Comparison of ENCODE assay signal across 8 mouse cellular contexts in genomic region chr7:81788536-81788935, GRCm38 (mm10). TPM values are rescaled to one million over a fixed set of nuclear protein-coding genes. Genes with fewer than 3 reads are reported as not detected.
DNase-seq lines count a peak whose midpoint lies in the region; ATAC-seq and TF ChIP-seq lines count a peak whose summit lies in the region.

No protein-coding gene starts in this region.

- peaks cover 42% of the 10 kb centered on the region for H3K36me3 ChIP-seq in kidney, embryonic 15.5 days
- H3K36me3 ChIP-seq in hindbrain, embryonic 10.5 days = peaks cover 36% of the 10 kb centered on the region
- peaks cover 32% of the 10 kb centered on the region for H3K36me3 ChIP-seq in liver, embryonic 12.5 days
- peaks cover 12% of the 10 kb centered on the region; the same call in 1 of the 2 replicates for H3K36me3 ChIP-seq in stomach, embryonic 15.5 days

- peak overlapping the region; percentile 90 for H3K4me2 ChIP-seq in kidney, embryonic 15.5 days
- H3K4me2 ChIP-seq in liver, embryonic 12.5 days = peak overlapping the region; percentile 80
- peak overlapping the region; percentile 79 for H3K4me2 ChIP-seq in stomach, embryonic 15.5 days

- peak overlapping the region; percentile 68 for H3K4me3 ChIP-seq in kidney, embryonic 15.5 days (replicated peaks)
- H3K4me3 ChIP-seq in cortical plate, adult 2 months (ENCODE audit: insufficient read depth, low read length) = peak overlapping the region; percentile 57
- peak overlapping the region; percentile 70 for H3K4me3 ChIP-seq in hindbrain, embryonic 10.5 days
- H3K4me3 ChIP-seq in liver, embryonic 12.5 days = peak overlapping the region; percentile 65
- H3K4me3 ChIP-seq in stomach, embryonic 15.5 days (replicated peaks) = peak overlapping the region; percentile 61

- H3K27me3 ChIP-seq in kidney, embryonic 15.5 days = no peaks in the 10 kb centered on the region
- H3K27me3 ChIP-seq in hindbrain, embryonic 10.5 days (ENCODE audit: insufficient read depth, poor library complexity, severe bottlenecking) = no peaks in the 10 kb centered on the region
- H3K27me3 ChIP-seq in liver, embryonic 12.5 days (replicated peaks) = no peaks in the 10 kb centered on the region
- no peaks in the 10 kb centered on the region for H3K27me3 ChIP-seq in stomach, embryonic 15.5 days (replicated peaks)

- no peaks in the 10 kb centered on the region for H3K9me3 ChIP-seq in kidney, embryonic 15.5 days (replicated peaks)
- H3K9me3 ChIP-seq in hindbrain, embryonic 10.5 days = no peaks in the 10 kb centered on the region
- H3K9me3 ChIP-seq in liver, embryonic 12.5 days (replicated peaks) = no peaks in the 10 kb centered on the region
- H3K9me3 ChIP-seq in stomach, embryonic 15.5 days = no peaks in the 10 kb centered on the region

- H3K9ac ChIP-seq in kidney, embryonic 15.5 days = peak overlapping the region; percentile 72
- peak overlapping the region; percentile 74 for H3K9ac ChIP-seq in liver, embryonic 12.5 days
- H3K9ac ChIP-seq in stomach, embryonic 15.5 days = peak overlapping the region; percentile 69; the same call in 1 of the 2 replicates

- TF ChIP-seq CTCF in cortical plate, adult 2 months (IDR thresholded peaks at IDR 0.05; ENCODE audit: extremely low read depth, insufficient read depth, low read length) = no peak

- no peak for TF ChIP-seq POLR2A in cortical plate, adult 2 months (IDR thresholded peaks at IDR 0.05; ENCODE audit: extremely low read depth, insufficient read depth, low read length)

- 6% methylated on average over 5 of the region's 5 CpGs for WGBS in kidney, embryonic 15.5 days
- 7% methylated on average over 5 of the region's 5 CpGs for WGBS in hindbrain, embryonic 10.5 days
- WGBS in liver, embryonic 12.5 days (ENCODE audit: insufficient replicate concordance) = 10% methylated on average over 5 of the region's 5 CpGs
- WGBS in stomach, embryonic 15.5 days = 2% methylated on average over 5 of the region's 5 CpGs

- H3K4me1 ChIP-seq in kidney, embryonic 15.5 days = peaks cover 12% of the 10 kb centered on the region
- H3K4me1 ChIP-seq in cortical plate, adult 2 months (ENCODE audit: control insufficient read depth, insufficient read depth, low read length) = no peaks in the 10 kb centered on the region
- peaks cover 16% of the 10 kb centered on the region for H3K4me1 ChIP-seq in hindbrain, embryonic 10.5 days (replicated peaks)
- H3K4me1 ChIP-seq in liver, embryonic 12.5 days = peaks cover 19% of the 10 kb centered on the region
- H3K4me1 ChIP-seq in stomach, embryonic 15.5 days = peaks cover 3% of the 10 kb centered on the region; the same call in 1 of the 2 replicates

- H3K27ac ChIP-seq in kidney, embryonic 15.5 days = peak overlapping the region; percentile 100
- H3K27ac ChIP-seq in cortical plate, adult 2 months (ENCODE audit: insufficient read depth, low read length) = peak overlapping the region; percentile 82
- peak overlapping the region; percentile 96 for H3K27ac ChIP-seq in hindbrain, embryonic 10.5 days
- peak overlapping the region; percentile 94 for H3K27ac ChIP-seq in liver, embryonic 12.5 days
- peak overlapping the region; percentile 98 for H3K27ac ChIP-seq in stomach, embryonic 15.5 days

- peak; percentile 53; the same call in 1 of the 2 replicates for ATAC-seq in kidney, embryonic 15.5 days (replicated peaks; ENCODE audit: low FRiP score)
- ATAC-seq in liver, embryonic 12.5 days = peak; percentile 50; the same call in 1 of the 2 replicates
- ATAC-seq in stomach, embryonic 15.5 days (ENCODE audit: insufficient read depth, low FRiP score, low read depth) = peak; percentile 41; the same call in 1 of the 2 replicates

- no peak for DNase-seq in kidney, adult 8-10 months
- peak; percentile 45 for DNase-seq in Muller cell, postnatal 12 days (ENCODE audit: inconsistent ontology term)
- DNase-seq in hindbrain, embryonic 10.5 days (ENCODE audit: low spot score) = peak; percentile 11
- no peak for DNase-seq in spleen, adult 18-20 months

RNA-seq across cellular contexts. Expression of gene 3110040N11Rik, which starts 0.7 kb away (rescaled TPM):
- polyA plus RNA-seq in kidney, embryonic 15.5 days (2015; fragmentation: Nextera tagmentation; extraction: Ambion mirVana) = 43.2 and 52.6 TPM in 2 replicates
- polyA plus RNA-seq in cortical plate, adult 2 months (2012; rRNA removed) = 30.9 and 35.0 TPM in 2 replicates
- 50.1 and 50.8 TPM in 2 replicates for polyA plus RNA-seq in hindbrain, embryonic 10.5 days (2016; fragmentation: Nextera tagmentation; extraction: Ambion mirVana)
- 27.6 and 29.5 TPM in 2 replicates for polyA plus RNA-seq in liver, embryonic 12.5 days (2016; fragmentation: Nextera tagmentation; extraction: Ambion mirVana)
- polyA plus RNA-seq in stomach, embryonic 15.5 days (2015; fragmentation: Nextera tagmentation; extraction: Ambion mirVana) = 48.6 and 53.1 TPM in 2 replicates

RNA-seq across cellular contexts. Expression of gene Ramac, which starts 25.8 kb away (rescaled TPM):
- 125 and 138 TPM in 2 replicates for polyA plus RNA-seq in kidney, embryonic 15.5 days (2015; fragmentation: Nextera tagmentation; extraction: Ambion mirVana)
- 80.4 and 87.9 TPM in 2 replicates for polyA plus RNA-seq in cortical plate, adult 2 months (2012; rRNA removed)
- 113 and 119 TPM in 2 replicates for polyA plus RNA-seq in hindbrain, embryonic 10.5 days (2016; fragmentation: Nextera tagmentation; extraction: Ambion mirVana)
- polyA plus RNA-seq in liver, embryonic 12.5 days (2016; fragmentation: Nextera tagmentation; extraction: Ambion mirVana) = 69.7 and 73.6 TPM in 2 replicates
- 143 and 144 TPM in 2 replicates for polyA plus RNA-seq in stomach, embryonic 15.5 days (2015; fragmentation: Nextera tagmentation; extraction: Ambion mirVana)

RNA-seq across cellular contexts. Expression of gene Btbd1, which starts 40.7 kb away (rescaled TPM):
- 62.3 and 67.3 TPM in 2 replicates for polyA plus RNA-seq in kidney, embryonic 15.5 days (2015; fragmentation: Nextera tagmentation; extraction: Ambion mirVana)
- 99.6 and 99.9 TPM in 2 replicates for polyA plus RNA-seq in cortical plate, adult 2 months (2012; rRNA removed)
- polyA plus RNA-seq in hindbrain, embryonic 10.5 days (2016; fragmentation: Nextera tagmentation; extraction: Ambion mirVana) = 58.3 and 63.1 TPM in 2 replicates
- 39.6 and 41.1 TPM in 2 replicates for polyA plus RNA-seq in liver, embryonic 12.5 days (2016; fragmentation: Nextera tagmentation; extraction: Ambion mirVana)
- polyA plus RNA-seq in stomach, embryonic 15.5 days (2015; fragmentation: Nextera tagmentation; extraction: Ambion mirVana) = 58.2 and 67.0 TPM in 2 replicates

Comparison
In these comparisons a context has a peak if more than half of its experiments do, and no peak if none do; other contexts are left out.
1. DNase-seq: peak in Muller cell, postnatal 12 days (single experiment) and hindbrain, embryonic 10.5 days (single experiment); none in kidney, adult 8-10 months (0 of 2) and spleen, adult 18-20 months (0 of 2).
2. Peak in every context shown above with its lines, with median percentiles within 50 percentile points of each other: ATAC-seq, H3K27ac ChIP-seq, H3K4me2 ChIP-seq, H3K4me3 ChIP-seq and H3K9ac ChIP-seq.